Mouse (Mus musculus): ENCODE measurements at regions not wholly inside any gene's neighbourhood (a gene's known extent, or its start where the extent isn't known, plus 50 kb on each side); places are given as distances from the start of the nearest gene placed in this dataset.

DNA sequence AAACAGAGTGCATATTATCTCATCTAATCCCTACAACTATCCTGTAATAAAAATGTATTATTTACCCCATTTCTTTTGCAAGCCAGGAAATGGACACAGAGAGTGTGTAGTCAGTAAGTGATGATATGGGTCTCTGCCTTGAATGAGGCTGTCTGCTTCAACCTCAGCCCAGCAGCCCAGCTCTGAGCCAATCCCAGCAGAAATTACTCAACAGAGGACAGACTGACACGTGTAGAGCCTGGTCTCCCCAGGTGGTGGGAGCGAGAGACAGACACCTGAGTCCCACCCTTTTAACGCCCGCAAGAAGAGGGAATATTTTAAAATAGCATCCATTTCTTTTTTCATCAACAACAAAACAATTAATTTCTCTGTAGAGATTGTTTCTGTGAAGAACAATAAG, 68.1 kb upstream of the Zfp536 start:
- H3K4me1 ChIP-seq (ENCODE audit: control insufficient read depth, insufficient read depth, low read length) = peaks cover 11% of the 10 kb centered on the region
- no peaks in the 10 kb centered on the region for H3K36me3 ChIP-seq (ENCODE audit: control insufficient read depth, insufficient read depth, low read length)
- H3K4me3 ChIP-seq (ENCODE audit: control insufficient read depth, low read depth, low read length) = no peak overlapping the region
- TF ChIP-seq POLR2A (IDR thresholded peaks at IDR 0.05; ENCODE audit: control insufficient read depth, low read depth, low read length) = no peak
- TF ChIP-seq CTCF (IDR thresholded peaks at IDR 0.05; ENCODE audit: control insufficient read depth, insufficient read depth, insufficient replicate concordance, low read depth, low read length) = no peak
- no peak overlapping the region for H3K27ac ChIP-seq (ENCODE audit: control insufficient read depth, insufficient read depth, low read depth, low read length)
- H3K27me3 ChIP-seq (ENCODE audit: control insufficient read depth, insufficient read depth, low read length) = no peaks in the 10 kb centered on the region

DNA sequence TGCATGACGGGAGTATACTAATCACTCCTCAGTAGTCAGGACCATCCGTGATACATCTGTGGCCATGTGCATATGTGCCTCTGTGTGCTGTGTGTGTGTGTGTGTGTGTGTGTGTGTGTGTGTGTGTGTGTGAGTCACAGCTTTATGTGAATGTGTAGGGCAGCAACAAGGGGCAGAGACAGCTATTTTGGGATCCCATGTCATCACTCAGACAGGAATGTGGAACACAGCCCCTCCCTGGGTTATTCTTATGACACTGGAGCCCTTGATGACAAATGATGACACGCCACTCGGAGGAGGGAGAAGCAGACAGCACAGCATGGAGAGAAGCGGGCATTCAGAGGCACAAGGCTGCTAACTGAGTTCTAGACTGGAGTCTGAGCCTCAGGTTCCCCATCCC, 64.4 kb upstream of the Zfp536 start:
- H3K4me1 ChIP-seq (ENCODE audit: control insufficient read depth, insufficient read depth, low read length) = peaks cover 12% of the 10 kb centered on the region
- TF ChIP-seq POLR2A (IDR thresholded peaks at IDR 0.05; ENCODE audit: control insufficient read depth, low read depth, low read length) (no peak), CTCF (IDR thresholded peaks at IDR 0.05; ENCODE audit: control insufficient read depth, insufficient read depth, insufficient replicate concordance, low read depth, low read length) (no peak)
- no peaks in the 10 kb centered on the region for H3K27me3 ChIP-seq (ENCODE audit: control insufficient read depth, insufficient read depth, low read length)
- no peak overlapping the region for H3K4me3 ChIP-seq (ENCODE audit: control insufficient read depth, low read depth, low read length)
- H3K27ac ChIP-seq (ENCODE audit: control insufficient read depth, insufficient read depth, low read depth, low read length) = no peak overlapping the region
- H3K36me3 ChIP-seq (ENCODE audit: control insufficient read depth, insufficient read depth, low read length) = no peaks in the 10 kb centered on the region

DNA sequence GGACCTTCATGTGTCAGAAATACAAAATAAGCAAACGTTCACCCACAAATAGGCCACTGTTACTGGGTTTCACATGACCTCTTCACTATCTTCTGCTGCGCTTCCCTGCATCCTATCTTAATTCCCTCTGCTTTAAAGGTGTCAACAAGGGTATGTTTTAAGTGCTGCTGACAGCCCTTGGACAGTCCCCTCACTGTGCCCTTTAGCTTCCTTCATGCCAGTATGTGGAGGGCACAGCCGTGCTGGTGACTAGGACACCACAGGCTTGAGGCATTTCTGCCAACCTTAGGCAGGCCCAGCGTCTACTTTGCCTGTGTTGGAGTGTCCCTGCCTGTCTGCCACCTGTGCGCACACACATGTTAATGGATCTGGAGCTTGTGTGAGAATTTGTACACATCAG, 63.9 kb upstream of the Zfp536 start:
- no peak overlapping the region for H3K27ac ChIP-seq (ENCODE audit: control insufficient read depth, insufficient read depth, low read depth, low read length)

DNA sequence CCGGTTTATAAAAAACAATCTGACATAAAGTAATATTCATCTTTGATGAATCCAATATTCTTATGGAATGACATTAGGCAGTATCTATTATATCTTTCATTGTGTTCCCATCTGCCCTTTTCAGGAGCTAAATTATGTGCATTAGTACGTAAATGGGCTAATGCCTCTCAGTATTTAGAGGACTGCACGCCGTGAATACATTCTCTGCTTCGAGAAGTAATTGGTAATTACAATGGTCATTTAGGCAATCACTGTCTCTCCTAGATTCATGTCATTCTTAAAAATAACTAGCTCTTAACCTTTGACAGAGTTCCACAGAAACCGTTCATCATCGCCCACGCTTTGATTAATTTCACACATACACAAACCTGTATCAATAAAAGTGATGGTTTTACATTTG, 60.0 kb upstream of the Zfp536 start:
- TF ChIP-seq CTCF (IDR thresholded peaks at IDR 0.05; ENCODE audit: control insufficient read depth, insufficient read depth, insufficient replicate concordance, low read depth, low read length) (no peak), POLR2A (IDR thresholded peaks at IDR 0.05; ENCODE audit: control insufficient read depth, low read depth, low read length) (no peak)
- Histone ChIP-seq H3K27me3 (ENCODE audit: control insufficient read depth, insufficient read depth, low read length) (no peaks in the 10 kb centered on the region), H3K36me3 (ENCODE audit: control insufficient read depth, insufficient read depth, low read length) (no peaks in the 10 kb centered on the region), H3K4me1 (ENCODE audit: control insufficient read depth, insufficient read depth, low read length) (0 out of 2 replicates have a peak, but pooled peaks cover 2% of the 10 kb centered on the region), H3K4me3 (ENCODE audit: control insufficient read depth, low read depth, low read length) (no peak overlapping the region), H3K27ac (ENCODE audit: control insufficient read depth, insufficient read depth, low read depth, low read length) (no peak overlapping the region)

More for the DNA sequence above, 63.9 kb upstream of the Zfp536 start:
- Histone ChIP-seq H3K4me3 (ENCODE audit: control insufficient read depth, low read depth, low read length) (no peak overlapping the region), H3K27me3 (ENCODE audit: control insufficient read depth, insufficient read depth, low read length) (no peaks in the 10 kb centered on the region), H3K4me1 (ENCODE audit: control insufficient read depth, insufficient read depth, low read length) (peaks cover 11% of the 10 kb centered on the region), H3K36me3 (ENCODE audit: control insufficient read depth, insufficient read depth, low read length) (no peaks in the 10 kb centered on the region)
- TF ChIP-seq POLR2A (IDR thresholded peaks at IDR 0.05; ENCODE audit: control insufficient read depth, low read depth, low read length) (no peak), CTCF (IDR thresholded peaks at IDR 0.05; ENCODE audit: control insufficient read depth, insufficient read depth, insufficient replicate concordance, low read depth, low read length) (no peak)

DNA sequence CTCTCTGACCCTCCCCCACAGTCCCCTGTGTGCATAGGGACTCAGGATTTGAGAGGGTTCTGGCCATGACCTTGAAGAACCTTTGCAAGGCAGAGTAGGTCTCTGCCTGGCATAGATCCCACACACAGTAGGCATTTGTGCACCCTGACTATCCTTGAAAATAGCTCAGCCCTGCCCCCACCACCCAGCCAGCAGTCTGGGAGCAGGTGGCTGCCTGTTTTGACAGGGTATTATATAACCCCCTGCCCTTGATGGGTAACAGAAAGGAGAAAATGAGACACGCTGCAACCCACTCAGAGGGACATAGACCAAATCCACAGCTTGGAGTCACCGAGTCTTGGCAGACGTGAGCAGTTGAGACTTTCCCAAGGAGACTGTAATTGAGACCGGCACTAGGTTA, 58.9 kb upstream of the Zfp536 start:
- TF ChIP-seq CTCF (IDR thresholded peaks at IDR 0.05; ENCODE audit: control insufficient read depth, insufficient read depth, insufficient replicate concordance, low read depth, low read length) (no peak), POLR2A (IDR thresholded peaks at IDR 0.05; ENCODE audit: control insufficient read depth, low read depth, low read length) (no peak)
- Histone ChIP-seq H3K27me3 (ENCODE audit: control insufficient read depth, insufficient read depth, low read length) (no peaks in the 10 kb centered on the region), H3K4me1 (ENCODE audit: control insufficient read depth, insufficient read depth, low read length) (0 out of 2 replicates have a peak, but pooled peaks cover 2% of the 10 kb centered on the region), H3K36me3 (ENCODE audit: control insufficient read depth, insufficient read depth, low read length) (no peaks in the 10 kb centered on the region), H3K27ac (ENCODE audit: control insufficient read depth, insufficient read depth, low read depth, low read length) (no peak overlapping the region), H3K4me3 (ENCODE audit: control insufficient read depth, low read depth, low read length) (no peak overlapping the region)

DNA sequence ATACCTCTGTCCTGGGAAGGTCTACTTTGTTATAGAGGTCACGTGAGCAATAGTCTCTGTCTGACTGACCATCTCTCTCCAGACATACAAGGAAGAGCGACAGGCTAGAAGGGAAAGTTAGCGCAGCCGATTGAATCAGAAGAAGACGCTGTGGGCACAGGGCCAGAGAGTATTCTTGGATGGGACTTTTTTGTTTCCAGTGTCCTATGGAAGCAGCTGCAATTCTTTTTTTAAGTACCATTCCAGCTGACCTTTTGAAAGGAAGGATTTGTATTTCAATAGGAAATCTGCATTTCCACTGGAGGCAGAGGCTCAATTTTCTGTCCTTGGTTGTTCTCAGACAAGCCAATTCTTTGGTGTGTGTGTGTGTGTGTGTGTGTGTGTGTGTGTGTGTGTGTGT, 52.3 kb upstream of the Zfp536 start:
- no peak overlapping the region for H3K27ac ChIP-seq (ENCODE audit: control insufficient read depth, insufficient read depth, low read depth, low read length)
- no peaks in the 10 kb centered on the region for H3K27me3 ChIP-seq (ENCODE audit: control insufficient read depth, insufficient read depth, low read length)
- no peak overlapping the region for H3K4me3 ChIP-seq (ENCODE audit: control insufficient read depth, low read depth, low read length)
- H3K36me3 ChIP-seq (ENCODE audit: control insufficient read depth, insufficient read depth, low read length) = no peaks in the 10 kb centered on the region
- TF ChIP-seq POLR2A (IDR thresholded peaks at IDR 0.05; ENCODE audit: control insufficient read depth, low read depth, low read length) = no peak
- no peak for TF ChIP-seq CTCF (IDR thresholded peaks at IDR 0.05; ENCODE audit: control insufficient read depth, insufficient read depth, insufficient replicate concordance, low read depth, low read length)
- peaks cover 2% of the 10 kb centered on the region for H3K4me1 ChIP-seq (ENCODE audit: control insufficient read depth, insufficient read depth, low read length)
